Mouse (Mus musculus): ENCODE measurements around the gene Ptgr1. TPM values are rescaled to one million over a fixed set of nuclear protein-coding genes. Genes with fewer than 3 reads are reported as not detected.

Ptgr1 gene
- 23.5 and 24.5 TPM in 2 replicates for polyA plus RNA-seq (2016; fragmentation: Nextera tagmentation; extraction: Ambion mirVana)

DNA sequence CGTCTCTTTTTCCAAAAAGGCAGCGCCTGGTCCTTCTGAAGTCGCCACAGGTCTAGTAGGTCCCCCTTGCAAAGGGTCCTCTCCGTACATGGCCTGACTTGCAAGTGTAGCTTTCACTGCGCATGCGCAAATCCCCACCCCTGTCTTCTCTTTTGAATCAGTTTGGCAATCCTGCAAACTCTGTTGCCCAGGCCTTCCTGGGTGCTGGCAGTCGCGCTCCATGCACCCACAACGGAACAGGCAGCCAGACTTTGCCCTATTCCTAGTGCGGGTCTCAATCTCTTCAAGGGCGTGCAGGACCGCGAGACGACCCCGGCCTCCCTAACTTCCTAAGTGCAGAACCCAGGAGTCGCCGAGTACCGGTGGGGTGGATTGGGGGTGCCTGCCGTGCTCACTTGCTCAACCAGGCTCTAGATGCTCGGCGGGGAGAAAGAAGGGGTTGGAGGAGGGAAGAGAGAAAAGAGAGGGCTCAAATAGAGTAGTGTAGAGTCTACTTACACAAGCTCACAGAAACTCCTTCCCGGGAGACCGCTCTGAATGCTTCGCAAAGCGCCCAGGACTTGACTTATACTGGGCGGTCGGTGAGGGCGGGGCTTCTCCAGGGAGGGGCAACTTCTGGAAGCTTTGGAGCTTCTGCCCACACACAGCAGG is at the start of gene Ptgr1:
Gene Ptgr1 (minus strand): TSS at position 580 of the 651 bp plus-strand sequence.
- Histone ChIP-seq H3K36me3 (no peaks in the 10 kb centered on the region), H3K9ac (replicated peaks) (peak within 1 kb of the TSS; percentile 61), H3K4me1 (replicated peaks) (peaks cover 17% of the 10 kb centered on the region), H3K27me3 (no peaks in the 10 kb centered on the region), H3K27ac (peak within 1 kb of the TSS; percentile 47; the same call in 1 of the 2 replicates), H3K4me2 (peak within 1 kb of the TSS; percentile 66), H3K9me3 (no peaks in the 10 kb centered on the region), H3K4me3 (replicated peaks) (peak within 1 kb of the TSS; percentile 59)
- under 1% methylated on average over 28 of the region's 28 CpGs for WGBS
- ATAC-seq (ENCODE audit: insufficient number of reproducible peaks, insufficient read depth, low FRiP score, low TSS enrichment, low read depth), result peak; percentile 72; the same call in 1 of the 2 replicates

- ATAC-seq (ENCODE audit: insufficient number of reproducible peaks, insufficient read depth, low FRiP score, low TSS enrichment, low read depth), result no peak
Observed at GRCm38 (mm10) chr4:59035786-59036350, 48.9 kb upstream of the Ptgr1 start.

DNA sequence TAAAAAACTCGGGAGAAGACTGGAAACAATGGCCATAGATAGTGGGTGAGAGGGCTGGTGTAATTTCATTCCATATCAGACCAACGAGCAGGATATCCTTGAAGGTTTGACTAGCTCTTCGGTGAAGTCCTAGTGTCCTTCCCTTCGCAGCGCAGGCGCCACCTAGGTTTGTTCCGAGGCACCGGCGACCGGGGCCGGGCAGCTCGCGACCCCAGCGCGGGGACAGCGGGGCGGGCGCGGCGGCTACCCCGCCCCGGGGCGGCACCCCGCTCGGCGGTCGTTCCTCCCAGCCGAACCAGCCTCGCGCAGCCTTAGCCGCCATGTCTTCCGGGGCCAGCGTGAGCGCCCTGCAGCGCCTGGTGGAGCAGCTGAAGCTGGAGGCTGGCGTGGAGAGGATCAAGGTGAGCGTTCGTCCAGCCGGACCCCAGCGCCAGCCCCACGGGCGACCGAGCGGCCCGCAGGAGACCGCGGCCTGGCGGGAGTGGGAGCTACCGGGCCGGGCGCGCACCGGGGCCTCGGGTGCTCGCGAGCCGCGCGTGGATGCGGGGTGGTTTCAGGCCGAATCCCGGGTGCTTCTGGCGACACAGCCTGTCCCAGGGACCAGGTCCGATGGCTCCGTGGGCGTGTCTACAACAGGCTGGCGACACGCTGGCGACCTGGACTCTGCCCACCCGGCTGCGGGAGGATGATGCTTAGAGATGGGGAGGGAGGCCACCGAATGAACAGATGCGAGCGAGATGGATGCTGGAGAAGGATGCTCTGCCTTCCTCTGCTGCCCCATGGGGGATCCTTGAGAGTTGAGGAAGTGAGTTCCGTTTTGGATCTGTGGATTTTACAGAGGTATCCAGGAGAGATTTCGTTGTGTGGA is 48.2 kb upstream of the Ptgr1 start, which contains the start of gene Gng10:
Gene Gng10 (plus strand): TSS at position 171 of the 868 bp plus-strand sequence.
- H3K4me1 ChIP-seq (replicated peaks), result peaks cover 9% of the 10 kb centered on the region; the same call in 1 of the 2 replicates
- no peaks in the 10 kb centered on the region for H3K27me3 ChIP-seq
- 10% methylated on average over 76 of the region's 76 CpGs for WGBS
- H3K36me3 ChIP-seq, result peaks cover 16% of the 10 kb centered on the region
- peaks cover 5% of the 10 kb centered on the region; the same call in 1 of the 2 replicates for H3K9me3 ChIP-seq
- H3K27ac ChIP-seq, result peak within 1 kb of the TSS; percentile 82
- peak; percentile 76 for ATAC-seq (ENCODE audit: insufficient number of reproducible peaks, insufficient read depth, low FRiP score, low TSS enrichment, low read depth)
- peak within 1 kb of the TSS; percentile 67 for H3K4me2 ChIP-seq
- peak within 1 kb of the TSS; percentile 83 for H3K4me3 ChIP-seq (replicated peaks)
- peak within 1 kb of the TSS; percentile 84 for H3K9ac ChIP-seq (replicated peaks)

More at GRCm38 (mm10) chr4:59035786-59036350, 48.9 kb upstream of the Ptgr1 start:
- Histone ChIP-seq H3K27ac (no peak overlapping the region), H3K9ac (replicated peaks) (peak overlapping the region; percentile 84), H3K27me3 (no peaks in the 10 kb centered on the region), H3K9me3 (peaks cover 5% of the 10 kb centered on the region; the same call in 1 of the 2 replicates), H3K4me2 (peak overlapping the region; percentile 67), H3K4me3 (replicated peaks) (peak overlapping the region; percentile 83), H3K36me3 (peaks cover 23% of the 10 kb centered on the region), H3K4me1 (replicated peaks) (peaks cover 9% of the 10 kb centered on the region; the same call in 1 of the 2 replicates)
- WGBS, result 58% methylated on average over 18 of the region's 18 CpGs

DNA sequence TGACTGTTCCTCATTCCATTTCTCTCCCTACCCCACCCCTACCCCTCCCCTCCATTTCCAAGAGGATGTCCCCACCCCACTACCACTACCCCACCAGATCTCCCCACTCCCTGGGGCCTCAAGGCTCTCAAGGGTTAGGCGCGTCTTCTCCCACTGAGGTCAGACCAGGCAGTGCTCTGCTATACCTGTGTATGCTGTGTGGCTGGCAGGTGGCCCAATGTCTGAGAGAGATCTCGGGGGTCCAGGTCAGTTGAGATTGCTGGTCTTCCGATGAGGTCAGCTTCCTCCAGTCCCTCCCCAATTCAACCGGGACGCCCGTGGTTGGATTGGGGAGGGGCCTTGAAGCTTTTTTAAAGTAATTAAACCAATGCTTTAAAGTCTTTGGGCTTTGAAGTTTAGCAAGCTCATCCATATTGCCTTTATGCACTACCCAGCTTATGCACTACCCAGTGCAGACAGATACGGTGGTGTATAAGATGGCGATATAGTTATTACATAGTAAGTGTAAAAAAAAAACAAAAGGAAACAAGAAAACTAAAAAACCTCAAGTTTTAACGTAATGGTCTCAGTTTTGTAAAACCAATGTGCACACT is 47.5 kb upstream of the Ptgr1 start:
- peak overlapping the region; percentile 67 for H3K4me2 ChIP-seq
- no peak overlapping the region for H3K27ac ChIP-seq
- peaks cover 7% of the 10 kb centered on the region; the same call in 1 of the 2 replicates for H3K9me3 ChIP-seq
- H3K27me3 ChIP-seq, result no peaks in the 10 kb centered on the region
- ATAC-seq (ENCODE audit: insufficient number of reproducible peaks, insufficient read depth, low FRiP score, low TSS enrichment, low read depth), result peak; percentile 43; the same call in 1 of the 2 replicates
- no peak overlapping the region for H3K9ac ChIP-seq (replicated peaks)
- peaks cover 9% of the 10 kb centered on the region; the same call in 1 of the 2 replicates for H3K4me1 ChIP-seq (replicated peaks)
- WGBS, result 74% methylated on average over 10 of the region's 10 CpGs
- peak overlapping the region; percentile 83 for H3K4me3 ChIP-seq (replicated peaks)
- peaks cover 9% of the 10 kb centered on the region for H3K36me3 ChIP-seq

DNA sequence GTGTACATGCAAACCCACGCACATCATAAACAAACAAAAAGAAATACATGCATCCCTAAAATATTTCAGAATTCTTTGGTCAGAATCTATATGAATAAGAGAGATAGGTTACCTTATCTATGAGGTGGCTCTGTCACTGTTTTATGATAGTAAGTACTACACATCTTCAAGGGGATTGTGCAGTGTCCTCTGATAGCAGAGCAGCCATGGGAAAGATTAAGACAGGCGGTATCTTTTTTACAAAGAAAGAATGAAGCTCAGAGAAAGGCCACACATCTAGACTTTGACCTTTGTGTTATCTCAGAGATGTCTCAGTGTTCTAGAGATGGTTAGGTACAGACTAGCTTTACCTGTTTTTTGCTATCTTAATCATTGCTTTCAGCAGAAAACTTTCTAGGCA is 30.0 kb upstream of the Ptgr1 start:
- H3K9me3 ChIP-seq, result no peaks in the 10 kb centered on the region
- WGBS, result 95% methylated on average over 2 of the region's 2 CpGs
- H3K4me2 ChIP-seq, result no peak overlapping the region
- no peak overlapping the region for H3K9ac ChIP-seq (replicated peaks)
- H3K27ac ChIP-seq, result no peak overlapping the region
- ATAC-seq (ENCODE audit: insufficient number of reproducible peaks, insufficient read depth, low FRiP score, low TSS enrichment, low read depth), result no peak
- no peaks in the 10 kb centered on the region for H3K4me1 ChIP-seq (replicated peaks)
- H3K27me3 ChIP-seq, result no peaks in the 10 kb centered on the region
- no peak overlapping the region for H3K4me3 ChIP-seq (replicated peaks)
- peaks cover 40% of the 10 kb centered on the region for H3K36me3 ChIP-seq

GRCm38 (mm10) chr4:59015181-59015580 is 28.3 kb upstream of the Ptgr1 start:
- Histone ChIP-seq H3K36me3 (peaks cover 29% of the 10 kb centered on the region), H3K27ac (no peak overlapping the region), H3K27me3 (no peaks in the 10 kb centered on the region), H3K9me3 (no peaks in the 10 kb centered on the region), H3K4me2 (no peak overlapping the region), H3K4me3 (replicated peaks) (no peak overlapping the region), H3K9ac (replicated peaks) (no peak overlapping the region), H3K4me1 (replicated peaks) (no peaks in the 10 kb centered on the region)
- ATAC-seq (ENCODE audit: insufficient number of reproducible peaks, insufficient read depth, low FRiP score, low TSS enrichment, low read depth), result no peak
- WGBS, result 82% methylated on average over 3 of the region's 3 CpGs

GRCm38 (mm10) chr4:59011446-59011845 is 24.5 kb upstream of the Ptgr1 start:
- Histone ChIP-seq H3K4me3 (replicated peaks) (no peak overlapping the region), H3K27me3 (no peaks in the 10 kb centered on the region), H3K27ac (no peak overlapping the region), H3K9me3 (no peaks in the 10 kb centered on the region), H3K9ac (replicated peaks) (no peak overlapping the region), H3K4me1 (replicated peaks) (peaks cover 7% of the 10 kb centered on the region; the same call in 1 of the 2 replicates), H3K4me2 (no peak overlapping the region), H3K36me3 (peaks cover 6% of the 10 kb centered on the region; the same call in 1 of the 2 replicates)
- ATAC-seq (ENCODE audit: insufficient number of reproducible peaks, insufficient read depth, low FRiP score, low TSS enrichment, low read depth), result no peak
- 78% methylated on average over 3 of the region's 3 CpGs for WGBS

- no peak overlapping the region for H3K9ac ChIP-seq (replicated peaks)
- H3K4me1 ChIP-seq (replicated peaks), result peaks cover 22% of the 10 kb centered on the region
- H3K27ac ChIP-seq, result no peak overlapping the region
- no peaks in the 10 kb centered on the region for H3K9me3 ChIP-seq
- H3K4me3 ChIP-seq (replicated peaks), result no peak overlapping the region
- no peak for ATAC-seq (ENCODE audit: insufficient number of reproducible peaks, insufficient read depth, low FRiP score, low TSS enrichment, low read depth)
- peaks cover 3% of the 10 kb centered on the region; the same call in 1 of the 2 replicates for H3K36me3 ChIP-seq
- 85% methylated on average over 4 of the region's 4 CpGs for WGBS
- no peaks in the 10 kb centered on the region for H3K27me3 ChIP-seq
- no peak overlapping the region for H3K4me2 ChIP-seq
Observed at GRCm38 (mm10) chr4:59009696-59010095, 22.8 kb upstream of the Ptgr1 start.

- Histone ChIP-seq H3K9me3 (no peaks in the 10 kb centered on the region), H3K4me3 (replicated peaks) (no peak overlapping the region), H3K9ac (replicated peaks) (no peak overlapping the region), H3K4me2 (no peak overlapping the region), H3K36me3 (peaks cover 3% of the 10 kb centered on the region; the same call in 1 of the 2 replicates), H3K4me1 (replicated peaks) (peaks cover 27% of the 10 kb centered on the region), H3K27me3 (no peaks in the 10 kb centered on the region), H3K27ac (no peak overlapping the region)
- no peak for ATAC-seq (ENCODE audit: insufficient number of reproducible peaks, insufficient read depth, low FRiP score, low TSS enrichment, low read depth)
- WGBS, result 85% methylated on average over 7 of the region's 7 CpGs
Observed at GRCm38 (mm10) chr4:59009186-59009585, 22.3 kb upstream of the Ptgr1 start.

DNA sequence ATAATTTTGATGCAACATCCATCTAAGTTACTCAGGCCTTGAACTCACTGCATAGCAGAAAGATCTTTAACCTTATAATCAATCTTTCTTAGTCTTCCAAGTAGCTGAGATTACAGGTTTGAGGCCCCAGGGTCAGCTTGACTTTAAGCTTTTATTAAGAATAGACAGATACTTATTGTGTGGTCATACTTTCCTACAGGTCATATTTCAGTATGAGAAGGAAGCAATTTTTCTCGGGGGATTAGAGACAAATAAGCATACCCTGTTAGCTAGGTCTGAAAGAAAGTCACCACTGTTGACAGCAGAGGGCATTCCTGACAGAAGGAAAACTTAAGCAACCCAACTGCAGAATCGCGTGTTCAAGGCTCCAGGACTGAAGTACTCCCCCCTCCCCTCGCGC is 21.1 kb upstream of the Ptgr1 start:
- no peaks in the 10 kb centered on the region for H3K9me3 ChIP-seq
- no peak for ATAC-seq (ENCODE audit: insufficient number of reproducible peaks, insufficient read depth, low FRiP score, low TSS enrichment, low read depth)
- no peaks in the 10 kb centered on the region for H3K36me3 ChIP-seq
- WGBS, result 74% methylated on average over 5 of the region's 5 CpGs
- no peaks in the 10 kb centered on the region for H3K27me3 ChIP-seq
- H3K4me2 ChIP-seq, result no peak overlapping the region
- H3K4me3 ChIP-seq (replicated peaks), result no peak overlapping the region
- H3K9ac ChIP-seq (replicated peaks), result no peak overlapping the region
- H3K4me1 ChIP-seq (replicated peaks), result peaks cover 32% of the 10 kb centered on the region
- H3K27ac ChIP-seq, result no peak overlapping the region
